Mouse (Mus musculus): ENCODE measurements around the gene Vmn1r230. TPM values are rescaled to one million over a fixed set of nuclear protein-coding genes. Genes with fewer than 3 reads are reported as not detected.

Gene Vmn1r230
- not detected in 2 replicates for total RNA-seq (2014; rRNA removed)
- polyA plus RNA-seq (2015; fragmentation: Nextera tagmentation; extraction: Ambion mirVana), result not detected in 2 replicates

GRCm38 (mm10) chr17:20840144-20840543, at the start of gene Vmn1r230:
Gene Vmn1r230 (plus strand): TSS chr17:20840444.
- ATAC-seq (no peak), DNase-seq (no peak)
- WGBS, result 7% methylated on average over 1 of the region's 1 CpGs
- no peak within 1 kb of the TSS for H3K9ac ChIP-seq
- H3K36me3 ChIP-seq (ENCODE audit: insufficient read depth), result no peaks in the 10 kb centered on the region
- H3K4me2 ChIP-seq (ENCODE audit: low read depth), result no peak within 1 kb of the TSS
- TF ChIP-seq CTCF (IDR thresholded peaks at IDR 0.05; ENCODE audit: low read depth), result no peak
- H3K4me1 ChIP-seq (ENCODE audit: insufficient read depth), result no peaks in the 10 kb centered on the region
- H3K9me3 ChIP-seq (ENCODE audit: low read length), result no peaks in the 10 kb centered on the region
- no peaks in the 10 kb centered on the region for H3K27me3 ChIP-seq (ENCODE audit: insufficient read depth, low read length)
- no peak within 1 kb of the TSS for H3K27ac ChIP-seq (ENCODE audit: low read depth, low read length)
- no peak within 1 kb of the TSS for H3K4me3 ChIP-seq (ENCODE audit: low read depth, low read length)

GRCm38 (mm10) chr17:20811255-20811654, 29.0 kb upstream of the Vmn1r230 start, which contains the start of gene Vmn1r229:
Gene Vmn1r229 (plus strand): TSS chr17:20811555.
- 57% methylated on average over 1 of the region's 1 CpGs for WGBS

More at GRCm38 (mm10) chr17:20811255-20811654, 29.0 kb upstream of the Vmn1r230 start, which contains the start of gene Vmn1r229:
- TF ChIP-seq CTCF (IDR thresholded peaks at IDR 0.05; ENCODE audit: low read depth), result no peak
- Histone ChIP-seq H3K9me3 (ENCODE audit: low read length) (no peaks in the 10 kb centered on the region), H3K27ac (ENCODE audit: low read depth, low read length) (no peak within 1 kb of the TSS), H3K9ac (no peak within 1 kb of the TSS), H3K4me3 (ENCODE audit: low read depth, low read length) (no peak within 1 kb of the TSS), H3K27me3 (ENCODE audit: insufficient read depth, low read length) (no peaks in the 10 kb centered on the region), H3K36me3 (ENCODE audit: insufficient read depth) (no peaks in the 10 kb centered on the region), H3K4me2 (ENCODE audit: low read depth) (no peak within 1 kb of the TSS), H3K4me1 (ENCODE audit: insufficient read depth) (no peaks in the 10 kb centered on the region)
- DNase-seq (no peak), ATAC-seq (no peak)

Other genes with a start within 250 kb of the Vmn1r230 start
- gene Vmn2r110, start 244.0 kb upstream of the Vmn1r230 start, total RNA-seq (2014; rRNA removed), result not detected in 2 replicates
- gene Vmn2r110, start 244.0 kb upstream of the Vmn1r230 start, polyA plus RNA-seq (2015; fragmentation: Nextera tagmentation; extraction: Ambion mirVana), result 0.03 TPM in 1 of 2 replicates, not detected in the other
- not detected in 2 replicates for gene Fpr-rs3, start 215.6 kb upstream of the Vmn1r230 start, total RNA-seq (2014; rRNA removed)
- gene Fpr-rs3, start 215.6 kb upstream of the Vmn1r230 start, polyA plus RNA-seq (2015; fragmentation: Nextera tagmentation; extraction: Ambion mirVana), result not detected in 2 replicates
- gene Vmn1r226, start 157.6 kb upstream of the Vmn1r230 start, total RNA-seq (2014; rRNA removed), result not detected in 2 replicates
- not detected in 2 replicates for gene Vmn1r226, start 157.6 kb upstream of the Vmn1r230 start, polyA plus RNA-seq (2015; fragmentation: Nextera tagmentation; extraction: Ambion mirVana)
- gene Vmn1r227, start 110.6 kb upstream of the Vmn1r230 start, total RNA-seq (2014; rRNA removed), result not detected in 2 replicates
- not detected in 2 replicates for gene Vmn1r227, start 110.6 kb upstream of the Vmn1r230 start, polyA plus RNA-seq (2015; fragmentation: Nextera tagmentation; extraction: Ambion mirVana)
- gene Vmn1r228, start 54.3 kb upstream of the Vmn1r230 start, total RNA-seq (2014; rRNA removed), result not detected in 2 replicates
- not detected in 2 replicates for gene Vmn1r228, start 54.3 kb upstream of the Vmn1r230 start, polyA plus RNA-seq (2015; fragmentation: Nextera tagmentation; extraction: Ambion mirVana)
- not detected in 2 replicates for gene Vmn1r229, start 28.9 kb upstream of the Vmn1r230 start, total RNA-seq (2014; rRNA removed)
- not detected in 2 replicates for gene Vmn1r229, start 28.9 kb upstream of the Vmn1r230 start, polyA plus RNA-seq (2015; fragmentation: Nextera tagmentation; extraction: Ambion mirVana)
- not detected in 2 replicates for gene Vmn1r231, start 64.6 kb downstream of the Vmn1r230 start, total RNA-seq (2014; rRNA removed)
- gene Vmn1r231, start 64.6 kb downstream of the Vmn1r230 start, polyA plus RNA-seq (2015; fragmentation: Nextera tagmentation; extraction: Ambion mirVana), result not detected in 2 replicates
- gene Vmn1r232, start 79.3 kb downstream of the Vmn1r230 start, total RNA-seq (2014; rRNA removed), result not detected in 2 replicates
- not detected in 2 replicates for gene Vmn1r232, start 79.3 kb downstream of the Vmn1r230 start, polyA plus RNA-seq (2015; fragmentation: Nextera tagmentation; extraction: Ambion mirVana)
- gene Ppp2r1a, start 104.9 kb downstream of the Vmn1r230 start, total RNA-seq (2014; rRNA removed), result 628 and 654 TPM in 2 replicates
- gene Ppp2r1a, start 104.9 kb downstream of the Vmn1r230 start, polyA plus RNA-seq (2015; fragmentation: Nextera tagmentation; extraction: Ambion mirVana), result 717 and 789 TPM in 2 replicates
- gene Vmn1r233, start 156.0 kb downstream of the Vmn1r230 start, total RNA-seq (2014; rRNA removed), result not detected in 2 replicates
- not detected in 2 replicates for gene Vmn1r233, start 156.0 kb downstream of the Vmn1r230 start, polyA plus RNA-seq (2015; fragmentation: Nextera tagmentation; extraction: Ambion mirVana)
- gene Zfp160, start 168.5 kb downstream of the Vmn1r230 start, total RNA-seq (2014; rRNA removed), result 22.5 and 31.3 TPM in 2 replicates
- gene Zfp160, start 168.5 kb downstream of the Vmn1r230 start, polyA plus RNA-seq (2015; fragmentation: Nextera tagmentation; extraction: Ambion mirVana), result 6.9 and 11.9 TPM in 2 replicates

Measured in forebrain, postnatal 0 days (tissue).